Mouse (Mus musculus) heart, adult 11 months (tissue): ENCODE measurements at regions not wholly inside any gene's neighbourhood (a gene's known extent, or its start where the extent isn't known, plus 50 kb on each side); places are given as distances from the start of the nearest gene placed in this dataset.

Experiments used
- DNase-seq: peaks from one replicate; pipeline ENCODE4 v3.0.0; 2022

- peak; percentile 21 for DNase-seq
Measured at GRCm38 (mm10) chr14:99535781-99536180, 237.3 kb downstream of the Klf5 start.

DNA sequence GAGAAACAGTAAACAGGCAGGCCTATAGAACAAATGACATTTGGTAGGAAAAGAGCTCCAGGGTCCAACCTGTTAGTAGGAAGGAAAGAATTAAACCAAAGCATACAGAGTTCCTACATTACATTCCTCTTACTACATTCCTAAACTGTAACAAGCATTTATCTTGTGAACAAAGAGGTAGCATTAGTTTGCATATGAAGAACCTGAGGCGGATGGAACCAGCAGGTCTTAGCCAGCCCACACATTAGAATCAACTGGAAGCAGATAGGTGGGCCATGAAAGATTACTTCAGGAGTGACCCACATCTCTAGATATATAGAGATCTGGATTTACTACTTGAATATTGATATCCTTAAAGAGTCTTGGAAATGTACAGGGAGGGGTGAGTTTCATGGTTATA, 238.8 kb downstream of the Klf5 start:
- DNase-seq = no peak

DNA sequence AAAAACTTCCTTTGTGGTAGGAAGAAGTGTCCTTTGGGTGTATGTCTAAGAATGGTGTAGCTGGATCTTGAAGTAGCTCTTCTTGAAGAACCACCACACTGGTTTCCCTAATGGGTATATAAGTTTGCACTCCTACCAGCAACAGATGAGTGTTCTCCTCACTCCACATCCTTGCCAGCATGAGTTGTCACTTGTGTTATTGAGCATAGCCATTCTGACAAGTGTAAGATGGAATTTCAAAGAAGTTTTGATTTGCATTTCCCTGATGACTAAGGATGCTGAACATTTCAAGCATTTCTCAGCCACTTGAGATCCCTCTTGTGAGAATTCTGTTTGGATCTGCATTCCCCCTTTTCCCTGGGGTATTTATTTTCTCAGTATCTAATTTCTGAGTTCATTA, 243.2 kb downstream of the Klf5 start:
- DNase-seq = no peak

DNA sequence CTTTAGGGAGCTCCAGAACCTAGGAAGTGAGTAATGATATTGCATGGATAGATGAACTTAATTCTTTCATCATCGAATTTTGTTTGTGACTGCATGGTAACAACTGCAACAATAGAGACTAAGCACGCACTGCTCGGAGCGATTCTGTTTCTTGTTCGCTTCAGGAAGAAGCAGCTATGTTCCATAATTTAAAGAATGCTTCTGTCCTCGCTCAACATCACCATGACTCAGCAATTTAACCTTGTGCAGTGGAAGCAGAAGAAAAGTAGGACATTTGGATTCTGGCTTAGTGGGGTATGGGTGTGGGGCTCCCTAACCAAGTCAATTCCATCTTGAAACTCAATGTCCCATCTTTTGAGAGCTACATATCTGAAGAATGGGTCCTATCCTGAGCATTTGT, 249.4 kb downstream of the Klf5 start:
- no peak for DNase-seq

- peak; percentile 68 for DNase-seq
Measured at GRCm38 (mm10) chr14:99548363-99549248, 250.1 kb downstream of the Klf5 start.

DNA sequence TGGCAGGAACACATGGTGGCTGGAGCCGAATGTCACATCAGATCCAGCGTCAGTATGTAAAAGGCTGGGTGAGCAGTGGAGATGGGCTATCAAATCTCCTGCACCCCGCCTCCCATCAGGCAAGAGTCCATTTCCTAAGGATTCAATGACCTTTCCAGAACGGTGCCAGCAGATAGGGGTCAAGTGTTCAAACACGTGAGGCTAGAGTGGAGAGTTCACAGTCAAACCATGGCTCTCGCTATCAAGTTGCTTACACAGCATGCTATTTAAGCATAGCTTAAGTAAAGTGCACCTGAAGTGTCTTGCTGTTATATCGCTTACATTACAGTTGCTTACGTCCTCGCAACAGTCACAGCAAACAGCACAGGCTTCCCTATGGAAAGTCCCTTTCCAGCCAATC, 265.5 kb downstream of the Klf5 start:
- DNase-seq = peak; percentile 71

- DNase-seq = no peak
Measured at GRCm38 (mm10) chr14:99574146-99574545, 275.7 kb downstream of the Klf5 start.

DNA sequence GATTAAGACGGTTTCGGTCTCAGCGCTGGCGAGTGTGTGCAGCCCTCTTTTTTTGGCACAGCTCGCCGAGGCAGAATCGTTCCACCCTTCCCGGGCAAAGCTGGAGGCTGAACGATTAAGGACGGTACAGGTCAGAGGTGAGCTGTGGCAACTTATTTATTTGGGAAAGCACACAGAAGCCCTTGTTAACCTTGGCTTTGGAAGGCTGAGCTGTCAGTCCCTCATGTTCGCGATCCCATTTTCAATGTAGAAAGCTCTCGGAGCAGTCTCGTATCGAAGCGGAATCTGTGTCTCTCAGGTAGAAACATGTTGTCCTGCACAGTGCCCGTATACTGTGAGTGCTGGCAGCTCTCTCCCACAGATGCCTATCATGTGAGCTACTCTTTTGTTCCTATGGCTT, 280.2 kb downstream of the Klf5 start:
- no peak for DNase-seq

- no peak for DNase-seq
Measured at GRCm38 (mm10) chr14:99579271-99579759, 280.8 kb downstream of the Klf5 start.

DNA sequence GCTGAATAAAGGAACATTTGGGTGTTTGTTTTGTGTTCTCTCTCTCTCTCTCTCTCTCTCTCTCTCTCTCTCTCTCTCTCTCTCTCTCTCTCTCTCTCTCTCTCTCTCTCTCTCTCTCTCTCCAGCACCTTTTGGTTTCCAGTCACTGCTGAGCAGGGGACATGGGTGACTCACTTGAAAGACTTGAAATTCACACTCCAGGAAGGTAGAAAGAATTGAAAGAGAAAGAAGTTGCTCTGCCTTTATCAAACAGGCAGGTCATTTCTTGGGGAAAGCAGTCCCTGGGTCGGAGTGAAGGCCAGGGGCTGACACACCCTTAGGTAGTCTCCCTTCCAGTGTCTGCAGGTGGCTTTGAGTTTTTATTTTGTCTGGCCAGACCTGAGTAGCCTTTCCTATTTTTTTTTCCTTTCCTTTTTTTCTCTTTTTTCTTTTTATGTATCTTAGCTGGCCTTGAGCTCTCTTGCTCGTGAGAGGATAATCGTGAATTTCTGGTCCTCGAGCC, 281.3 kb downstream of the Klf5 start:
- DNase-seq = no peak

GRCm38 (mm10) chr14:99584144-99584543, 285.7 kb downstream of the Klf5 start:
- no peak for DNase-seq

GRCm38 (mm10) chr14:99586029-99586428, 287.5 kb downstream of the Klf5 start:
- DNase-seq = no peak

GRCm38 (mm10) chr14:99590854-99591470, 292.5 kb downstream of the Klf5 start:
- no peak for DNase-seq

- no peak for DNase-seq
Measured at GRCm38 (mm10) chr14:99592922-99593321, 294.4 kb downstream of the Klf5 start.

GRCm38 (mm10) chr14:99593864-99594263, 295.4 kb downstream of the Klf5 start:
- no peak for DNase-seq

- DNase-seq = no peak
Measured at GRCm38 (mm10) chr14:99601900-99602299, 303.4 kb downstream of the Klf5 start.

- no peak for DNase-seq
Measured at GRCm38 (mm10) chr14:99603257-99603656, 304.8 kb downstream of the Klf5 start.

DNA sequence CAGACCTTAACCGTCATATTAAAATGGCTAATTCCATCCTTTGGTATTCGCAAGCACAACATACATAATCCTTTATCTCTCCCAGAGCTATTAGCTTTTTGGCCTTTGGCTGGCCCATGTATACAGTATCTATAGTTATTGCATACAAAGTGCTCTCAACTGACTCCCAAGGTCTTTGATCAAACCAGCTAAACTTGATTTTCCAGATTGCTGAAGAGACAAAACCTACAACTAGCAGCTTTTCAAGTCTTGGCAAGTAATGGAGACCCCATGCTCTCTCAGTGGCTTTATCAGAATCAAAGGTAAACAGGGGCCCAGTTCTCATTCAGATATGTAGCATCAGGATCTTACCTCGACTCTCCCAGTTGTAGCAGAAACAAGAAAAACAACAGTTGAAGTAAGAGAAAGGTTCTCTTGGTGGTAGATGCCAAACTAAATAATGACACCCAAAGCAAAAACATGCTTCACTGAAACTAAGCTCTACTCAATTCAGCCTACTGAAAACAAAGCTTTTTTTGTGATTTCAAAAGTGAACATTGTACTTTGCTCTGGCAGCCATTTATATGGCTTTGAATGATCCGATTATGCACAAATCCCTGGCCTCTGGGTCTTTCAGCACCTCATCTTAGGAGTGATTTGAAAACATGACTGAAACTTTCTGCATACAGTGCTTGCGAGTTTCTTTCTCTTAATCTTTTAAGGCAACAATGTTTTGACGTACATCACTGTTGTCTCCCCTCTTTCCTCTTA, 307.0 kb downstream of the Klf5 start:
- no peak for DNase-seq

GRCm38 (mm10) chr14:99609003-99609402, 310.5 kb downstream of the Klf5 start:
- DNase-seq = no peak

- no peak for DNase-seq
Measured at GRCm38 (mm10) chr14:99611435-99611834, 312.9 kb downstream of the Klf5 start.

GRCm38 (mm10) chr14:99612114-99612513, 313.6 kb downstream of the Klf5 start:
- no peak for DNase-seq

- no peak for DNase-seq
Measured at GRCm38 (mm10) chr14:99614748-99615147, 316.3 kb downstream of the Klf5 start.

DNA sequence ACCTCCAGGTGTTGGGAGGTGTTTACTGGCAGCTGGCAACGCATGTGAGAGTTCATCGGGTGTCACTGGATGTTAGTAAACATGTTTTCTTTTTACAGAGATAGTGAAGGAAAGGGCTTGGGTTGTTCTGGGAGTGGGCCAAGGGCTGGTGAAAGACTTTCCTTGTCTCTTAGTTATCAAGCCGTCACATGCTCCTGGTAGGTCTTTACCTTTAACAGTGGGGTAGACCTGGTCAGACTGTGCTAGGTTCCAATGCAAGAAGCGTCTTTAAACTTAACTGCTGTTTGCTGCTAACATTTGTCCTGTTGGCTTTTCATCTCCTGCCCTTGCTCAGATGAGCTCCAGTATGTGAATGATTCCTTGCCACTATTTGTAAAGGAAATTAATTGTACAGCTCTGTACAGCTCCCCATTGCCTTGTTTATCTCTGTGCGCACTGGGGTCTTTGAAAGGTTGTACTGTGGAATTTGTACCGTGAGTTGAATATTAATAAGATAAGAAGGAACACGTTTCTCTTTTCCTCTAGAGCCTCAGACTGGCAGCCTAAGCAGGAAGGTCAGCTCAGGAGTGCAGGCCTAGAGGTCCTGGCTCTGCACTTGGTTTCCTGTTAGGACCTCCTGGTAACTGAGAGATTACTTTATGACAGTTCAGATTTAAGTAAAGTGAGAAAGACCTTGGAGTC, 318.3 kb downstream of the Klf5 start:
- DNase-seq = no peak
